Mouse (Mus musculus): ENCODE results near the gene Glo1.

DNA sequence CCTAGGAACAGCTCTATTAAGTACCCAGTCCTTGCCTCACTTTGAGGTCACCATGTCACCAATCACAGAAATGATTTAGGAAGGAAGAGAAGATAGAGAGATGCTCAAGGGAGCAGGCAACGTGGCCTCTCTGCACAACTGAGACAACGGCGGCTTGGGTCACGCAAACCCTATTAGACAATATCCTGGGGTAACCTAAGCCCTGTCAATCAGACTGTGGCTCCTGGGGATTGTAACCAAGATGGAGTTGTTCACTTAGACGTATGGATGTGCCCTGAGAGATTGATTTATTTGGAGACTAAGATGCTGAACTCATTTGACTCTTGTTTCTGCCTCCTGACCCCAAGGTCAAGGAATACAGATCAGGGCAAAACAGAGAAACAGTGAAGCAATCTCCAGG is 32.3 kb downstream of the Glo1 start:
- TF ChIP-seq MYOD1 (IDR thresholded peaks at IDR 0.05; ENCODE audit: control insufficient read depth, insufficient read length, low read depth) (no peak), CTCF (IDR thresholded peaks at IDR 0.05; ENCODE audit: control insufficient read depth, insufficient read depth, insufficient read length) (no peak), USF1 (IDR thresholded peaks at IDR 0.05; ENCODE audit: low read depth) (no peak), MYOG (IDR thresholded peaks at IDR 0.05; ENCODE audit: control insufficient read depth, extremely low read depth, insufficient read length) (no peak), MAX (IDR thresholded peaks at IDR 0.05) (no peak), FOSL1 (IDR thresholded peaks at IDR 0.05; ENCODE audit: insufficient read depth, low read length, poor library complexity, severe bottlenecking) (no peak), CEBPB (IDR thresholded peaks at IDR 0.05; ENCODE audit: low read depth) (no peak)

All from C2C12 (cell line).